Mouse (Mus musculus) layer of hippocampus, adult 11-12 months (tissue): ENCODE results near the gene Erich6b.

Source experiments
- DNase-seq: peaks from one replicate; pipeline ENCODE4 v3.0.0; 2022; ENCODE audit warnings: low spot score

Erich6b gene

DNA sequence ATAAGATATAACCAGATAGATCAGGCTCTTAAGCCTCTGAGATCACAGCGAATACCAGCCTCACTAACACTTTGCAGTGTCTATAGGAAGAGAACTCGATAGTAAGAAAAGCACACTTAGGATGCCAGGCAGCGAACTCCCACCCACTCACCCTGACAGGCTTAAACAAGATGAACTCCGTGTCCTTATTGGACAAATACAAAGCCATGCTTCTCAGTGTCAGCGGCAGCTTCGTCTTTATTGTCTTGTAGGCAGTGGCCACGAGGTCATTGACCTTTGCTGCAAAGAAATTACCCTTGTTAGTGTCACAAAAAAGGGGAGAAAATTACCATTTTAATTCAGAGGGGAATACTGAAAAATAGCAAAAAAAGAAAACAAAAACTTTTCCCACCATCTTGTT, 65.7 kb downstream of the Erich6b start:
- DNase-seq = no peak

- DNase-seq = no peak
These were observed 66.9 kb downstream of the Erich6b start for GRCm38 (mm10) chr14:75708986-75709385.

GRCm38 (mm10) chr14:75711731-75712130, 69.7 kb downstream of the Erich6b start:
- no peak for DNase-seq

DNA sequence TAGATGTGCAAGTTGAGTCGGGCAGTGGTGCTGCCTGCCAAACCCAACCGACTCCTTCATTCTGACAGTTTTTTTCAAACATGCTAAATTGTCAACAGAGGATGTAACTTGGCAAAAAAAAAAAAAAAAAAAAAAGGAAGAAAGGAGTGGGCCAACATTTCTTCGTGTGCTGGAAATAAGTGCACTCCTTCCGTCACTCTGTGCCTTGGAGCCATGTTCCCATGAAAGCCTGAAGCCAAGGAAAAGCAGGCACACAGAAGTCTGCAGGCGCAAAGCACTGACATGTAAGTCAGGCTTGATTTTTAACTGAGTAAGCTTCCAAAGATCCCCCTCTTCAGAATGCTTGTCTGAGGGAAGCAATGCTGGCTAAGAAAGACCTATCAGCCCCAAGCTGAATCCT, 70.6 kb downstream of the Erich6b start:
- DNase-seq = no peak

GRCm38 (mm10) chr14:75713661-75714060, 71.6 kb downstream of the Erich6b start:
- no peak for DNase-seq

DNA sequence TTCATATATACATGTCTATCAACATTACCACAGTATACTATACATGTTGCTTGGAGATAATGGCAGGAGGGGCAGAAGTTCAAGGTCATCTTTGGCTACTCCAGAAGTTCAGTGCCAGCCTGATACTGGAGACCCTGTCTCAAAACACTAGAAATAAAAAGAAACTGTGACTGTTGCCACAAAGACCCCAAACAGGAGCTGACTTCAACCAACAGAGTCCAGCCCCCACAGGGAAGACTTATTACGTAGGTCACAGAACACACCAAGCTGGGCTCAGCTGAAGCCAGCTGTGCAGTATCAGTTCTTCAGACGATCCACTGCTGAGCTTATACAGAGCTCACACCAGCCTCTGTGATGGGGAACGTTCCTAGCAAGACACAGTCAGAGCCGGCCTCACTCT, 74.4 kb downstream of the Erich6b start:
- no peak for DNase-seq
